Mouse (Mus musculus) granulocyte monocyte progenitor cell, adult 5-6 weeks (primary cell): ENCODE data around the gene Hist1h1c. TPM values are rescaled to one million over a fixed set of nuclear protein-coding genes. Genes with fewer than 3 reads are reported as not detected.
A peak's percentile ranks its signal among the peaks of the same experiment; 100 is the strongest.
"Not testable (repeated sequence)": the region's sequence is repeated elsewhere in the genome, so short reads cannot be mapped to it uniquely, and the experiment has no call there.

ENCODE experiments used
- ATAC-seq: replicated peaks from 2 replicates; pipeline ENCODE4 v1.8.0; 2016; ENCODE audit warnings: mild to moderate bottlenecking, moderate TSS enrichment, inconsistent platforms; ENCODE audit not compliant: poor library complexity, severe bottlenecking
- total RNA-seq, 2 experiments: library from RNA; stranded (forward) in 1 of 2; stranded (reverse) in 1 of 2; fragments of 200-712, 200-1000 nt in 1 of 2; fragments of >200 nt in 1 of 2; fragmentation: Nextera tagmentation in 1 of 2; gene quantifications; 2 replicates each; pipeline ENCODE4 v1.2.3; 2014 to 2017

Gene Hist1h1c
- total RNA-seq (2014; fragmentation: Nextera tagmentation) (61.8 and 110 TPM in 2 replicates), total RNA-seq (2017) (737 and 810 TPM in 2 replicates)

DNA sequence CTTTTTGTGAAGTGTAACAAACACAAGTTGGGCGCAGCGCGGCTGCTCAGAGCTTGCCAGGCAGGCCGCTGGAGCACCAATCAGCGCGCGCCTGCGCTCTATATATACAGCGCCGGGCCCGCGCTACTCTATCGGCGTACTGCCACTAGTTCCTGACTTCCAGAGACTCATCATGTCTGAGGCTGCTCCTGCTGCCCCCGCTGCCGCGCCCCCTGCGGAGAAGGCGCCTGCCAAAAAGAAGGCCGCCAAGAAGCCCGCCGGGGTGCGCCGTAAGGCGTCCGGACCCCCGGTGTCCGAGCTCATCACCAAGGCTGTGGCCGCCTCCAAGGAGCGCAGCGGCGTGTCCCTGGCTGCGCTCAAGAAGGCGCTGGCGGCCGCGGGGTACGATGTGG lies at the start of gene Hist1h1c:
Gene Hist1h1c, plus strand, starts transcription at position 132 of the 392 bp plus-strand sequence.
- peak; percentile 68 for ATAC-seq

DNA sequence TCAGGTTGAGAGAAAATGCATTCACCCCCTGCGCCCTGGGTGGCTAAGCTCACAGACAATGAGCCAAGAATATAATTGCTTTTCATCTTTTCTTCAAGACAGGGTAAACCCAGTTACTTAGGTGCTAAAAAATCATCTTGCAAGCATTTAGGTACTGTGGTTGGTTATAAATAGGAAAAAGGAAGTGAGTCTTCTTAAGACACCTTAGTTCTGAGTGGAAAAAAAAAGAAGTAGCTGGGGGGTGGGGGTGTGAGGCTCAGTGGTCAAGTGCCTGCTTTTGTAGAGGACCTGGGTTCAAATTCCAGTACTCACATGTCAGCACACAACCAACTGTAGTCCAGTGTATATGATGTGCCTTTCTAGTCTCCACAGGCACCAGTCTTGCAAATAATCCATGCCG lies 49.7 kb upstream of the Hist1h1c start:
- ATAC-seq, result 0 out of 2 replicates have a peak, but pooled peaks have one; percentile 11

- ATAC-seq, result no peak
These were observed 49.1 kb upstream of the Hist1h1c start for GRCm38 (mm10) chr13:23689459-23689858.

DNA sequence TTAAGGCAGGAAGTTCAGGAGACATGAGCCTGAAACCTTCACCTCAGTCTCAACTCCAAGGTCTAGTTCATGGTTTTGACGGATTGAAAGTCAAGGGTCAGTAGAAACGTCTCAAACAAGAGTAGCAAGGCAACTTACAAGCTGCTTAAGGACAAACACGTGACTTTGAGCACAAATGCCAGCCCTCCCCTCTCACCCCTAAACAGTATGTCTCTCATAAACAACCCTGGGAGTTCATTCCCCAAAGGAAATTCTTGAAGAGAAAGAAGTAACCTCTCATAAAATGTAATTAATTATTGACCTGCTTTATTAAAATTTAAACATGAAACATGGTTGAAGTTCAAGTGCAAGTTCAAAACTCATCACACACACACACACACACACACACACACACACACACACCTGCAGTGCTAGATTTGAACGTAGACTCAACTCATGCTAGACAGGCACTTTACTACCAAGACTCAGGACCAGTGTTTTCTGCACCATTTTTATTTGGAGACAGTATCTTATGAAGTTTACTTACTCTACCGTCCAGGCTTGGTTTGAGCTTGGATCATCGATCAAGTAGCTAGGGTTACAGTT lies 44.7 kb upstream of the Hist1h1c start:
- ATAC-seq, result no peak

DNA sequence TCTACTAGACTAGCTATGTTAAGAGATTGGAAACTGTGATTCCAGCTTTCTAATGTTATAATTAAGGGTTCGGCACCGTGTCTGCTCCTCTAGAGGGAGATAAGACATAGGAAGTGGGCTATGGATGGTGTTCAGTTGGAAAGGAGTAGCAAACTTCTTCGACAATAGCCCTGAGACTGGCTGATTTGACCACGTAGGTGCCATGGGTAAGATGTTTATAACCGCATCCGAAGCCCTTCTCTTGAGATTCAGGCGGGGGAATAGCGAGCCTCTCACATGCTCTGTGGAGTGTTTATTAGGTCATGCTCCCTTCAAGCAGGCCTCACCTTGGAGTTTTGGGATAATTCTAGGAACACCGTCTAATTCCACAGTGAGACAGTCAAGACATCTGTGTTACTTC lies 43.7 kb upstream of the Hist1h1c start:
- ATAC-seq, result no peak

GRCm38 (mm10) chr13:23695514-23695913 lies 43.1 kb upstream of the Hist1h1c start, which contains the start of gene Hist1h1t:
Hist1h1t (plus strand) TSS chr13:23695814.
- no peak for ATAC-seq

DNA sequence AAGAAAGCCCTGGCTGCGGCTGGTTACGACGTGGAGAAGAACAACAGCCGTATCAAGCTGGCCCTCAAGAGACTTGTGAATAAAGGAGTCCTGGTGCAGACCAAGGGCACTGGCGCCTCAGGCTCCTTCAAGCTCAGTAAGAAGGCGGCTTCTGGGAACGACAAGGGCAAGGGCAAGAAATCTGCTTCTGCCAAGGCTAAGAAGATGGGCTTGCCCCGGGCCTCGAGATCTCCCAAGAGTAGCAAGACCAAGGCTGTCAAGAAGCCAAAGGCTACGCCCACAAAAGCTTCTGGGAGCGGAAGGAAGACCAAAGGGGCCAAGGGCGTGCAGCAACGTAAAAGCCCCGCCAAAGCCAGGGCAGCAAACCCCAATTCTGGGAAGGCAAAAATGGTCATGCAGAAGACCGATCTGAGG lies 42.5 kb upstream of the Hist1h1c start:
- no peak for ATAC-seq

DNA sequence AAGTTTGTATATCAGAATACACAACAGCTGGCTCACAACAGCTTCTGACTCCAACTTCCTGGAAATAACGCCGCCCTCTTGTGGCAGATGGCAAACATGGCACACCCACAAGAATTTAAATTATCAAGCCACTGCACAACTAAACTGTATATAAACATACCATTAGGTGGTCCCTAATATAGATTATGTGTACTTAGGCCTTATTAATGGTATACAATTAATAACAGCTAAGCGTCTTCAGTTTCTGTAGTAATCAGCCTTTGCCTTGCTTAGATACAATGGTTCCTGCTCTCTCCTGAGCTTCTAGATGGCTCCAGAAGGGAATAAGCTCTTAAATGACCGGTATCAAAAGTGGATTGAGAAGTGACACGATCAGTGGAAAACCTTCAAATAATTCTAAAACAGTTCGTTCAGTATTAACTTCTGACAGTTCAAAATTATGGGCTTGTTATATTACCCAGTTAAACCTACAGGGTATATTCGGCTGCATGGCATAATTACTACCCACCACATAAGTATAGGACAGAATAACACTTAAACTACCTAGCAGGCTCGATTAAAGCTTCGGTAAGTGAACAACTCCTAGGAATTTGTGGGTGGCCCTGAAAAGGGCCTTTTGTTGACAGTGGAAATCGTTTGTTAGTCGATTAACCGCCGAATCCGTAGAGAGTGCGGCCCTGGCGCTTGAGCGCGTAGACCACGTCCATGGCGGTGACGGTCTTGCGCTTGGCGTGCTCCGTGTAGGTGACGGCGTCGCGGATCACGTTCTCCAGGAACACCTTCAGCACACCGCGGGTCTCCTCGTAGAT lies 40.9 kb upstream of the Hist1h1c start:
- peak; percentile 27 for ATAC-seq

DNA sequence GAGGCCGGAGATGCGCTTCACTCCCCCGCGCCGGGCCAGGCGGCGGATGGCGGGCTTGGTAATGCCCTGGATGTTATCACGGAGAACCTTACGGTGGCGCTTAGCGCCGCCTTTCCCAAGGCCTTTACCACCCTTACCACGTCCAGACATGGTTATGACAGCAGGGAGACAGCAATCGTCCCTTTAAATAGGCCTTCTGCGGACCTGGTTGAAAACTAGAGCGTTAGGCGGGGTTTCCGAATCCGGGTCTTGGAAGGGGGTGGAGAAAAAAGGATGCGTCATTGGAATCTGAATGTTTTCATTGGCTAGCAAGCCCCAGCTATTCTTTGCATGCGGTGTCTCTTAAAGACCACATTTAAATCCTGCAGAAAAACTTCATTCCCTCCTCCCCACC lies 40.3 kb upstream of the Hist1h1c start, which contains the start of gene Hist1h4c:
Gene Hist1h4c, minus strand, starts transcription at position 155 of the 394 bp plus-strand sequence.
- ATAC-seq, result peak; percentile 82

GRCm38 (mm10) chr13:23698996-23699395 lies 39.6 kb upstream of the Hist1h1c start:
- no peak for ATAC-seq

- ATAC-seq, result no peak
These were observed 38.8 kb upstream of the Hist1h1c start for GRCm38 (mm10) chr13:23699767-23700166.

DNA sequence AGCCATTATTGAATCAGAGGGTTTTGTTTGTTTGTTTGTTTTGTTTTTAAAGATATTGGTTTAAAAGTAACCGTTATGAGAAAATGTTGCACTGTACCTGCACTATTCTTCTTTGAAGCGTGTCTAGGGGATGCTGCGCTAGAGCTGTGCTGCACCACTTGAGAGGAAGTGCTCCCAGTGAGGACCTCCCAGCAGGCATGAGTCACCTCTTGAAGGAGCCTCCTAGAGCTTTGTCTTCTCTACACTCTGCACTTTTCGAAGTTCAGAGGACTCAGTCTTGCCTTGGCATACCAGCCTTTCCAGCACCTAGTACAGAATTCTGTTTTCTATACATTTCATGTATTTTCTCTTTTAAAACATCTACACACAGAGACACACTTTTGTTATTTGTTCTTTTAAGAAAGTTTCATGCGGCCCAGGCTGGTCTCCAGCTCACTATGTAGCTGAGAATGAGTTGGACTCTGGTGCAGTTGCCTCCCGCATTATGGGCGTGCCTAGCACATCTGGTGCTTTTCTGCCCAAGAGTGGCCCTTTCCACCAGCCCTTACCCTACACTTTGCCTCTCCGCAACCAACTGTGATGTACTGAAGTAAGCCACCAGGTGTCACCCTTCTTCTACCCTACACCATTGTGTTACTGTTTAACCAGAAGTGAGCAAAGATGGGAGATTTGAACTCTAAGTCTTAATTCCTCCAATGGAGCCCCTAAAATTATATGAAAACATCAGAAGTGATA lies 37.7 kb upstream of the Hist1h1c start:
- ATAC-seq, result peak; percentile 57

DNA sequence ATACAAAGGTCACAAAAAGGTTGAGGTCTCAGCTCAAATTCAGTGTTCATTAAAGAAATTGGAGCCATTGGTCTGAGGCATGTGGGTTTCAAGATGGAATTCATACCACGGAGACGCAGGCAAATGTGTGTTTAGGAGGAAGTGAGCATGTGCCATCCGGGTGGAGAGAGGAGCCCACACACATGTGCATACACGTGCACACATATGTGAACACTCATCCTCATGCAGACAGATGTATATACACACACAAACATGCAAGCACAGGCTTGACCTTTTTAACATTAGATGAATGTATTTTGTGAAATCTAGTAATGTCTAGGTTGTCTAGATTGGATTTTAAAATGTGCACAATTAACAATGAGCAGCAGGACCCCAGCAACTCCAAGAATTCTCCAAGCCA lies 36.4 kb upstream of the Hist1h1c start:
- no peak for ATAC-seq

GRCm38 (mm10) chr13:23702801-23703200 lies 35.8 kb upstream of the Hist1h1c start:
- ATAC-seq, result not testable (repeated sequence)

DNA sequence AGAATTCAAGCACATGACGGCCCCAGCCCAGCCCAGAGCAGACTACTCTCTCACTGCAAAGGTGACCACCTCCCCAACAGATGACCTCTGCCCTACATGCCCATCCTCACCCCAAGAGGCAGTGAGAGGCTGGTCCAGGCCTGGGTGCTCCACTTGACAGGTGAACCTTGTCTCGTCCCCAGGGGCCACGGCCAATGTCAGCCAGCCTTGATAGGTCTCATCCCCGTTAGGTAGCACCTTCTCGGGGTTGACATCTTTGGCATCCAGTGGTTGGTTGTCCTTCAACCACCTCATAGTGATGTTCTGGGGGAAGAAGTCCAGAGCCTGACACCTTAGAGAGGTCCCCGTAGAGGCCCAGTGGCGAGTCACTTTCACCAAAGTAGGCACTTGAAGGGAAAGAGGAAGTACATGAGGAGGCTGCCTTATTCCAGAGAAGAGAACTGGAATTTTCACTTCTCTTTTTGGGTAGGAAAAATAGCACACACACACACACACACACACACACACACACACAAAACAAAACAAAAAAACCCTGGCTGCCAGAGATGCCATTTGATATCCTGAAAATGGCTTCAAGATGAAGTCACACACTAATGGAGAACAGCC lies 32.8 kb upstream of the Hist1h1c start:
- ATAC-seq, result peak; percentile 60

- no peak for ATAC-seq
These were observed 31.8 kb upstream of the Hist1h1c start for GRCm38 (mm10) chr13:23706771-23707170.

GRCm38 (mm10) chr13:23708041-23708440 lies 30.6 kb upstream of the Hist1h1c start:
- no peak for ATAC-seq

GRCm38 (mm10) chr13:23708654-23709053 lies 30.0 kb upstream of the Hist1h1c start:
- no peak for ATAC-seq

- peak; percentile 47 for ATAC-seq
These were observed 28.8 kb upstream of the Hist1h1c start for GRCm38 (mm10) chr13:23709714-23710373.
